Mouse (Mus musculus) cerebellum, postnatal 10 days (tissue): ENCODE measurements at regions not wholly inside any gene's neighbourhood (a gene's known extent, or its start where the extent isn't known, plus 50 kb on each side); places are given as distances from the start of the nearest gene placed in this dataset.
"Not testable (repeated sequence)": the region's sequence is repeated elsewhere in the genome, so short reads cannot be mapped to it uniquely, and the experiment has no call there.

ENCODE experiments used
- DNase-seq, 2 experiments: peaks; one replicate each; pipeline ENCODE4 v3.0.0; 2021; ENCODE audit warnings: mixed read lengths in 2 of 2

GRCm38 (mm10) chr9:88221850-88222353, 105.1 kb upstream of the Nt5e start:
- DNase-seq: peak; percentile 72 to 79

GRCm38 (mm10) chr9:88237126-88237525, 89.9 kb upstream of the Nt5e start:
- DNase-seq: no peak

DNA sequence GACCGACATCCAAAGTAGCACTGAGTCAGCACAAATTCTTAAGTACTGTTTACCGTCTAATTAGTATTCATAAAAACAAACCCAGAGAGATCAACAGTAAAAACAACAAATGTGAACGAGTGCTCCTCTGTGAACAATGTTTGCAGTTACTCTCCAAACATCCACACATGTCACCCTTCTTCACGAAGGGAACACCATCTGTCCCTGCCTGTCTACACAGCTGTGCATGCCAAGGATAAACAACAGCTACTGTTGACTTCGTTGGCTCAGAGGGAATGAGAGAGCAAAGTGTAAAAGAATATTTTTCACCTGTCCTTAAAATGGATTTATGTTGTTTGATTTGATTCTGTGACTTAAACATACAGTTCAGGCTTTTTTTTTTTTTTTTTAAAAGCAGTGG, 88.7 kb upstream of the Nt5e start:
- no peak for DNase-seq

GRCm38 (mm10) chr9:88240740-88241139, 86.3 kb upstream of the Nt5e start:
- no peak for DNase-seq

- DNase-seq: peak; percentile 86 to 88
These were observed 85.6 kb upstream of the Nt5e start for GRCm38 (mm10) chr9:88241203-88241995.

GRCm38 (mm10) chr9:88242530-88242929, 84.5 kb upstream of the Nt5e start:
- DNase-seq: no peak

DNA sequence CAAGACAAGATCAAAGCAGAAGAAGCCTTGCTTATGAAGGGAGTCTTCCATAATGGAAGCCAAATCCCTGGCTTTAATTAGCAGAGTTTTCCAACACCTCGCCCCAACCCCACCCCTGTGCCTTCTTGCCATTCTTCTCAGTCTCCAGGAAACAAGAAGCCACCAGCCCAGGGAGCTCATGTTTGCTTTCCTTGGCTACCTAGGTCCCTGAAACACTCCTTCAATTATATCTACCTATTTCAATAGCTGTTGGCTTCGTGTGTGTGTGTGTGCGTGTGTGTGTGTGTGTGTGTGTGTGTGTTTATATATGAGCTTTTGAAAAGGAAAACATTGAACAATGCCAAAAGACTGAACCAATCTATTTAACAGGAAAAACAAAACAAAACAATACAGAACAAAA, 82.5 kb upstream of the Nt5e start:
- no peak for DNase-seq

DNA sequence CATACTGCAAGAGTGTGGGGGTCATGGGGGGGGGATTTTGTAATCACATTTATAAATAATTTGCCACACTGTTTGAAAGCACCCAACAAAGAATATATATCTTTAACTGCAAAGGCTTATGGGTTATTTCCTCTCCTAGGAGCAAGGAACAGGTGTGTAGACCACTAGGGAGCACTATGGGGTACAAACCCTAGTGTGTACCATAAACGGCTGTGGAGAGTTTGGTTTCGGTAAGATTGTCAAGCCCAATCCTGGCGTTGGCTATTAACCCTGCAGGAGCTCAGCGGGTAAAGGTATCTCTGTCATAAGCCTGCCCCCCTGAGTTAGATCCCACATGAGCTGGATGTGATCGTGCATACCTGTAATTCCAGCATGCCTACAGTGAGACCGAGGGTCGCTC, 71.0 kb upstream of the Nt5e start:
- no peak for DNase-seq

DNA sequence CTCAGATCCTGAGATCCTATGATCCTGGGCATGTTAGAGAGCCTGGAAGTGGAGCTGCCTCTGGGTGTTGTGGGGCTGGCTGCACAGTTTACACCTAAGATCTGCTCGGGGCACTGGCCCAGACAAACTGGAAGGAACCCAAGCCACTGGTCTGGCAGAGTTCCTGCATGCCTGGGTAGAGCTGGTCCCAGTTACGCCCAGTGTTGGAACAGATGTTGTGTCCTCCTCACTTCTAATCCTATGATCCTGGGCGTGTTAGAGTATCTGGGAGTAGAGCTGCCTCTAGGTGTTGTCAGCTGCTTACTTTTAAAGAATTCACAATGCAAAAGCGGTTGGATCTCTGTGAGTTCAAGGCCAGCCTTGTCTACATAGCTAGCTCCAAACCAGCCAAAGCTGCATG, 67.4 kb upstream of the Nt5e start:
- DNase-seq: peak in 1 of 2 experiments; percentile 32

GRCm38 (mm10) chr9:88260072-88260635, 66.8 kb upstream of the Nt5e start:
- no peak for DNase-seq

GRCm38 (mm10) chr9:88262461-88262860, 64.5 kb upstream of the Nt5e start:
- no peak for DNase-seq

DNA sequence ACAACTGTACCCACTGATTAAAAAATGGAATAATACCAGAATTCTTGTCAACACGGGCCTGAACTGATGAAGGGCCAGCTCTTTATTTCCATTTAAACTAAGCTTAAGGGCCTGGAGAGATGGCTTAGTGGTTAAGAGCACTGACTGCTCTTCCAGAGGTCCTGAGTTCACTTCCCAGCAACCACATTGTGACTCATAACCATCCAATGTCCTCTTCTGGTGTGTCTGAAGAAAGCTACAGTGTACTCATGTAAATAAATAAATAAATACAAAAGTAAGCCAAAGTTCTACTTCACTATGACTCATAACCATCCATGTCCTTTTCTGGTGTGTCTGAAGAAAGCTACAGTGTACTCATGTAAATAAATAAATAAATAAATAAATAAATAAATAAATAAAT, 60.7 kb upstream of the Nt5e start:
- DNase-seq: not testable (repeated sequence)

GRCm38 (mm10) chr9:88268811-88269210, 58.2 kb upstream of the Nt5e start:
- no peak for DNase-seq

DNA sequence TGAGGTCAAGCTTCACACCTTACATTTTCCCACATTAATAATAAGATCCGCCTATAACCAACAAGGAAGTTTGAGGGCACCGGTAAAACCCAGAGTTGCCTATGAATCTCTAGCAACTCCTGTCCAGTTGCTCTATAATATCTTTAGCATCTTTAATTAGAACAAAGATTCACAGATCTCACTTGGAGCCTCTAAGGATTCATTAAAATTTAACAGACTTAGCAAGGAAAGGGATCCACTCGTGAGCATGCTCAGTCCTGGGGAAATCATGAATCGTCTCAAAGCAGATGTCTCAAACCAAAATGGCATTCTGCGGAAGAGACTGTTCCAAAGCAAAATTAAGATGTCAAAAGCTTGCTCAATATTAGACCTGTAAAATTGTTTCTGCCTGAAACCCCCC, 57.8 kb upstream of the Nt5e start:
- no peak for DNase-seq

GRCm38 (mm10) chr9:88270836-88271235, 56.2 kb upstream of the Nt5e start:
- no peak for DNase-seq

DNA sequence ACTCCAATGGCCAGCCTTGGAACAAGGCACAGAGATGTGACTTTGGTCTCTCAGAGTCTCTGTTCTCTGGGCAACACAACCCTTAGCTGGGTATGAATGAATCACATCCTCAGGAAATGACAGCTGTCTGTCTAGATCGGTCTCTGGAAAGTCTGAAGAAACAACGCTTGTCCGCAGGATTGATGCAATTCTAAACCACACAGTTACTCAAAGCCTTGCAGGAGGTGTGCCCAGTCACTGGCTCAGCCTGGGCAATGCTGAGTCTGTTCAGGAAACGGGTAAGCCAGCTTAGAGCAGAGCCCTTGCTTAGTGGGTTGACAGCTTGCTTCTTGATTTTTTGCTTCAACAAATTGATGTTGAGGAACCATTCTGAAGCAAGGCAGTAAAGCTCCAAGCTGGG, 53.7 kb upstream of the Nt5e start:
- no peak for DNase-seq

DNA sequence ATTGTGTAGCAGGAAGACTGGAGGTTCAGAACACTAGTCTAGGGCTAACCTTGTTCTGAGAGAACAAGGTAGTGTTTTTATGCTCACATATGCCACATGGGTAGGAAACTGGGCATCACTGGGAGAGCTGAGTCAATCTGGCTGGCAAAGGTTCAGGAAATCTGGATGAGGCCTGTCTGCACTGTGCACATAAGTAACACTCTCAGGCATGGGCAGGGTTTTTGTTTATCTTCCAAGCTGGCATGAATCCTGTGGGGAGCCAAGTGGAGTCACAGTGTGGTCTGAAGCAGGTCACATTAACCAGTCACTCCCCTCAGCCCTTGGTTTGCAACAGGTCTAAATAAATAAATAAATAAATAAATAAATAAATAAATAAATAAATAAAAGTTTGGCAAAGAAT, 53.0 kb upstream of the Nt5e start:
- DNase-seq: peak; percentile 86 to 87

- DNase-seq: no peak
These were observed 52.2 kb upstream of the Nt5e start for GRCm38 (mm10) chr9:88274681-88275336.

- DNase-seq: no peak
These were observed 50.9 kb upstream of the Nt5e start for GRCm38 (mm10) chr9:88276023-88276568.

GRCm38 (mm10) chr9:88277031-88277430, 50.0 kb upstream of the Nt5e start:
- no peak for DNase-seq
